Mouse (Mus musculus) gastrocnemius, postnatal 10 days (tissue): ENCODE results near the gene Cd177. TPM values are rescaled to one million over a fixed set of nuclear protein-coding genes. Genes with fewer than 3 reads are reported as not detected.
A peak's percentile ranks its signal among the peaks of the same experiment; 100 is the strongest.
"Not testable (repeated sequence)": the region's sequence is repeated elsewhere in the genome, so short reads cannot be mapped to it uniquely, and the experiment has no call there.

Experiments used
- DNase-seq: peaks from one replicate; pipeline ENCODE4 v3.0.0; 2021; ENCODE audit warnings: mixed read lengths
- long read RNA-seq, 2 experiments: library from polyadenylated mRNA; stranded (forward); transcript quantifications; one replicate each; pipeline ENCODE4 v2.0.0; 2021
- total RNA-seq, 2 experiments: library from RNA; stranded (reverse); gene quantifications; 2 replicates each; pipeline ENCODE4 v1.2.3; 2021

The Cd177 gene
- under 1 TPM in 1 of 2 experiments, not detected in 1; 0.77 TPM for total RNA-seq
- long read RNA-seq, experiment 1, partial matches to known transcripts, result 0 of 3 reads
- long read RNA-seq, experiment 1, other reads (novel, unspliced or antisense), result 1 of 3 reads
- long read RNA-seq, experiment 2, result 0 reads

DNA sequence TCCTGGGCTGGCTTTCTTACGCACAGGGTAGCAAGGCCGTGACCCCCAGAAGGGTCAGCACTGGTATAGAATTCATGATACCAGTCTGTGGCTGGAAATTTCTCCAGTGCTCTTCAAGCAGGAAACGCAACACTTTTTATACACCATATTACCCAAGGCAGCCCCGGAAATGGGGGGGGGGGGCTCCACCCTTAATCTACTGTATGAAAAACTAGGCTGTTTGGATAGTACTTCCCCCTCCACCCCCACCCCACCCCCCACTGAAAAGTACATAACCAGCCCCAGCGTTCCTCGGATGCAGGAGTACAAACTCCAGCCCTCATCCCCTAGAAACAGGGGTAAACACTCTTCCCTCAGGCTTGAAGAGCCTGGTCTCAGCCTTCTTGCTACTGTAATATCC lies at the start of gene Cd177:
Cd177 (minus strand) TSS at position 101 of the 400 bp plus-strand sequence.
- no peak for DNase-seq

DNA sequence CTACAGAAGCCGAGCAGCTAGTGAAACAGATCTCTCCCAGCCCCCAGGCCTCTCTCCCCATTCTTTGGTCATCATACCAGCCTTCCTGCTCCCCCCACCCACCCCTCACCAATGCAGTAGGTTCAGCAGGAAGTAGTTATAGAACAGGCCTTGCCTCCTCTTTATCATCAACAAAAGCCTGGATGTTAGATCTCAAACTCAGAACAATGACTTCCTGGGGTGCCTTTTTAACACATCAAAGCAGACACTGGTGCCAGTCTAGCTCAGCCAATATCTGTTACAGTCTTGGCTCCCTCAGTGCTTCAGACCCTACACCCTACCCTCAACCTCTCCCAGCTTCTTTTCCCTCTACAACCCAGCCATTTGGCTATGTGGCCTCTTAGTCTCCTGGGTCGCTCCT lies 48.9 kb upstream of the Cd177 start:
- no peak for DNase-seq

DNA sequence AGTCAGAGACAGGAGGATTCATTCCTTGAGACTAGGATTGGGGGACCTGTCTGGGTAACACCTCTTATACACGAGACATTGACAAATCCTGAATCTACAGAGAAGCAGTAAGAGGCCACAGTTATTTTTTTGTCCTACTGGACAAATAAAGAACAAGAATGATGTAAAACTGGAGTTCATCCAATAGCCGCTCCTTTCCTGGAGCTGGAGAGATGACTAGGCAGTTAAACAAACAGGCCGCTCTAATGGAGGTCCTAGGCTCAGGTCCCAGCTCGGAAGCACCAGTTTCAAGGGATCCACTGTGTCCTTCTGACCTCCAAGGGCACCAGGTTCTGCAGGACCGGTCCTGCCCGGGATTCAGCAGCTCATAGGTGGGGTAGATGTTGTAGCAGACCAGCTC lies 44.7 kb upstream of the Cd177 start:
- DNase-seq, result no peak

DNA sequence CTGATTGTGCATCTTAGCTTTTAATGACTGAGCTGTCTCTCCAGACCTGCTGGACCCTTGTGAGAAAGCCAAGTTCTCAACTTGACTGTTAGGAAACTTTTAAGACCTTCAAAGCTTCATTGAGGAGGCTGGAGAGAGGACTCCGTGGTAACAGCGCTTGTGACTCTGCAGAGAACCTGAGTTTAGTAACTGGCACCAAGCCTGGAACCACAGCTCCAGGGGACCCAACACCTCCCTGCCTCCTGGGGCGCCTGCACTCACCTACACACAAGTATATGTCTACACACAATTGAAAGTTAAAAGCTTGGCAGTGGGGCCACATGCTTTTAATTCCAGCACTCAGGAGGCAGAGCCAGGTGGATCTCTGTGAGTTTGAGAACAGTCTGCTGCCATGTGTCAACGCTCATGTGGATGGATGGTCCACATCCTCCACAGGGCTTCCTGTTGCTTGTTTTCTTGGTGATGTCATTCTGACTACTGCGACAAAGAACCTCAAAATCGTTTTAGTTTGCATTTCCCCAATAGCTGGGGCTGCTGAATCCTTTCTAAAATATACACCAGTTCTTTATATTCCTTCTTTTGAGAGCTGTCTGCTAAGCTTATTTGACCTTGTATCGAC lies 42.1 kb upstream of the Cd177 start:
- DNase-seq, result no peak

DNA sequence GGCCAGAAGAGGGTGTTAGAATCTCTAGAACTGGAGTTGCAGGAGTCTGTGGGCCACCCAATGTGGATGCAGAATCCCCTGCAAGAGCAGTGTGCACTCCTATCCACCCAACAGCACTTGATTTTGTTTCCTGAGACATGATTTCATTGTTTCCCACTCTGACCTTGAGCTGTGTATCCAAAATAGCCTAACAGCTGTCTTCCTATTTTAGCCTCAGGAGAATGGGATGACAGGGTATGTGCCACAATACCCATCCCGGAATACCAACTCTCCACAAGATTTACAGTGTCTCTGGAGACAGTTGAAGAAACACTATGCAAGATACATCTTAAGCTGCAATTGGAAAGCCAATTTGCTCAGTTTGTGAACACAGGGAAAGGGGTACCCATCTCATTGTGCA lies 37.8 kb upstream of the Cd177 start:
- no peak for DNase-seq

DNA sequence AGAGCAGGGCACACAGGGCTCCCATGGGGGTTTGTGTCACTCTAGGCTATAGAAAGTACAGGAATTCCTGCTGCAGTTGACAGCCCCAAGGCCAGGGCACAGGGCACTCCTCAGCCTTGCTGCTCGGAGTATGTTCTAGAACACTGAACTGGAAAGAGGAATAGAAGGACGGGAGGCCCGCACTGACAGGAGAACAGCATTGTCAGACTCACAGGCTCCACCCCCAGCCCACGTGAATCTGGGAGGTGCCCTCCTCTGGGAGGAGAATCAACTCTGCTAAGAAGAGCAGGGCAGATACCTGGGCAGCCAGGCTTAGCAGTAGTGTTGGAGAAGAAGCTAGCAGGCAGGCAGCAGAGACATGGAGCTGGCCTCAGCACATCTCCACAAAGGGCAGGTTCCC lies 16.8 kb upstream of the Cd177 start, which contains the start of gene Ceacam10:
Ceacam10 (plus strand) TSS at position 289 of the 400 bp plus-strand sequence.
- not testable (repeated sequence) for DNase-seq

DNA sequence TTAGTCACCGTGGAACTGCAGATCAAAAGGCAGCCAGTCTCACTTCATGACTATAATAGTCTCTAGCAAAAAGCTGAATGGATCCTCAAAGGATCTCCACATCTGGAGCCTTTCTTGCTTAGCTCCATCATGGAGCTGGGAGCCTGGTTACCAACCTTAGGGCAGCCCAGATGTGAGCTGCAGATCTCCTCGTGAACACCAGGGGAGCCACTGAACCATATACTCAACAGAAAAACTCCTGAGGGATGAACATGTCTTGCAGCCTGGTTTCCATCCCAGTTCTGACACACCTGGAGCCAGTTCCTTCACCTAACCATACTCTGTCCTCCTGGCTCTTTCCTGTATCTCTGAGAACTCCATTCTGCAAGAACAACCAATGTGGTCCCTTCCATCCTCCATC lies 16.0 kb upstream of the Cd177 start:
- DNase-seq, result no peak

DNA sequence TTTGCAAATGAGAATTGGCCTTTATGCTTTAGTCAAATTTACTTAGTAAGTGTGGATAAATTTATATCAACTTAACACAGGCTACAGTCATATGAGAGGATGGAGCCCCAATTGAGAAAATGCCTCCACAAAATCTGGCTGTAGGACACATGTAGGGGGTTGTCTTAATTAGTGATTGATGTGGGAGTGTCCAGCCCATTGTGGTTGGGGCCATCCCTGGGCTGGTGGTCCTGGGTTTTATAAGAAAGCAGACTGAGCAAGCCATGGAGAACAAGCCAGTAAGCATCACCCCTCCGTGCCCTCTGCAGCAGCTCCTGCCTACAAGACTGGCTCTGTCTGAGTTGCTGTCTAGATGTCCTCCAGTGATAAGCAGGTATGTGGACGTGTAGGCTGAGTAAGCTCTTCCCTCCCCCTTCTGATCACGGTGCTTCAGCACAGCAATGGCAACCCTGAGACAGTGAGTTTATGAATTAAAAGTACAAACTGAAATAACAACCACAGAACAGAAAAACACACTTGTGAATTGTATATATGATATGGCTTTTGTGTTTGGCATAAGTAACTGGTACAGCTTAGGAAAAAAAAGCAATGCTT lies 13.9 kb upstream of the Cd177 start:
- DNase-seq, result no peak

DNA sequence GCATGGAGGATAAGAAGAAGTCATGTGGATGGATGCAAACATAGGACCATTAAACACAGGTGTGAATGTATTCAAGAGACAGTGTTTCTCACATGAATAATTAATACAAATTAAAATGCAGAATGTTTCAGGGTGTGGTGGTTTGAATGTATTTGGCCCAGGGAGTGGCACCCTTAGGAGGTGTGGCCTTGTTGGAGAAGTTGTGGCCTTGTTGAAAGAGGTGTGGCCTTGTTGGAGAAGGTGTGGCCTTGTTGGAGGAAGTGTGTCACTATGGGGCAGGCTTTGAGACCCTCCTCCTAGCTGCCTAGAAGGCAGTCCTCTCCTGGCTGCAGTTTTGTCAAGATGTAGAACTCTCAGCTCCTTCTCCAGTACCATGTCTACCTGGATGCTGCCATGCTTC lies 11.2 kb upstream of the Cd177 start:
- no peak for DNase-seq

DNA sequence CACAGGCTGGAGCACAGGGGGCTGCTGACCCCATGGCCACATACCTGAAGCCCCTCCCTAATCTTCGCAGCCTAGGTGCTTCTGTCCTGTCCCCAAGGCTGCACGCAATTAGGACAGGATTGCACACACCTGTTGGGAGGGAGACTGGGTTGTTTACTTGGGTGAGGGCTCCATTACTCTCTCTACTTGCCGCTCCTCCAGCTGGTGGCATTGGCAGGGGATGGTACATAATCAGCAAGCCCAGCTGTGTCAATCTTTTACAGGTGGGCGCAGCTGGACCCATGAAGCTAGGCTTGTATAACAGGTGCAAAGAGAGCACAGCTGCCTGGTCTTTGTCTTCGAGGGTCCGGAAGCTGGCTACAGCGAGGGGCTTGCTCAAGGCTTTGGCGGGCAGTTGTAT lies 2.5 kb upstream of the Cd177 start:
- no peak for DNase-seq

DNA sequence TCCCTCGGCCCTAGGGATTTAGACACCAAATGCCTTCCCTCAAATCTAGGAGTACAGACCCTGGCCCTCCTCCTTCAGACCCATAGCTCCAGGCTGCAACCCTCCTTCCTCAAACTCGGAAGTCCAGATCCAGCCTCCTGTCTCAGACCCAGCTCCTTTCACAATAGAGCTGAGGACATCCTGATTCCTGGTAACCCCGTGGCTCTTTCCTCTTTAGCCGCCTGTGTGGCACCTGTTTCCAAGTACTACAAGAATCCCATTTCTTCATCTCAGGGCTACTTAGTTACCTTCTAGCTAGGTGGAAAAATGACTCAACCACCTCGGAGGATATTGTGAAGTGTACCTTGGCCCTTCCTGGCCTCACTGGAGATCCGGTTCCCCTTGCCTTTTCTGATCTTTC lies 1.1 kb upstream of the Cd177 start:
- no peak for DNase-seq

DNA sequence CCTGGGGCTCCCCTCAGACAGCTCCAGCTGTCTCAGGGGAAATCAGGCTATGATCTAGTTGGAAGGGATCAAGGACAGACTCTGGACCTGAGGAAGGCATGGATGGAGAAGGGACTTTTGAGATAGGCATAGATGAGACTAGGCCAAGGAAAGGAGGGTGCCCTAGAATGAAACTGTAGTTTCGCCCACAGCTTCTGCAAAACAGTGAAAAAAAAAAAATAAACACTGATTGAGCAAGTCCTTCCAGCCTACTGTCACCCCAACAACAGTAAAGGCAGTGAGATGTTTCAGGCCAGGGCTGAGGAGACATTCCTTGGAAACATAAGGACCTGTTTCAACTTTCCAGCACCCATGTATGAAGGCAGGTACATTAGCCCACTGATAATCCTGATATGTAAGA lies 1.6 kb downstream of the Cd177 start:
- no peak for DNase-seq

DNA sequence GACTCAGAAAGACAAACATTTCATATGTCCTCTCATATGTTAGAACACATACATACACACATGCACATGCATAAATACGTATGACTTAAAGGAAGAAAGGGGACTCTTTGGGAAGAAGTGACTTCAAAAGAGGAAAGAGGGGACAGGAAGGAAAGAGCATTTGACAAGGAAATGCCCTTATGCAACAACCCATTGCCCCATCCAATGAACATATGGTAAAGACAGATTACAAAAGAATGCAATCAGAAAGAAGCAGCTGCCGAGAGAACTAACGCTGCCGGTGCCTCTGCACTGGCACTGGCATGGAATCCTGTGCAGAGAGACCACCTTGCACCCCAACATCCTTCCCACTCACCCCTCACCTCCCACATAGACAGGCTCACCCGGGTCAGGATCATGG lies 6.6 kb downstream of the Cd177 start:
- DNase-seq, result no peak

DNA sequence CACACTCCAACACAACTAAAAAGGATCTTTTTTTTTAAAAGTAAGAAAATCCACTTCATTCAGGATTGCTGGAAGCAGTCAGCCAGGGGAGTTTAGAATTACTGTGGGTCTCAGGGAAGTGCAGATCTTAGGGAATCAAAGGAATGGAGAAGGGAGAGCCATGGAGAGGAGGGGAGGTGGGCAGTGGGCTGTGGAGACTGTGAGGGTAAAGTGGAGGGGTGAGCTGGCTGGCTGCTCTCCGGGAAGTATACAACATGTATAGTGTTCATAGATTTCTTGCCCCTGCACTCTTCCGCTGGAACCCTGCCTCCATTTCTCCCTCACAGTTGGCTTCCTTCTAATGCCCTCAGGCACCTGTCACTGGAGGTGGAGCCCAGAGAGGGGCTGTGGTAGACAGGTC lies 8.5 kb downstream of the Cd177 start:
- DNase-seq, result no peak

DNA sequence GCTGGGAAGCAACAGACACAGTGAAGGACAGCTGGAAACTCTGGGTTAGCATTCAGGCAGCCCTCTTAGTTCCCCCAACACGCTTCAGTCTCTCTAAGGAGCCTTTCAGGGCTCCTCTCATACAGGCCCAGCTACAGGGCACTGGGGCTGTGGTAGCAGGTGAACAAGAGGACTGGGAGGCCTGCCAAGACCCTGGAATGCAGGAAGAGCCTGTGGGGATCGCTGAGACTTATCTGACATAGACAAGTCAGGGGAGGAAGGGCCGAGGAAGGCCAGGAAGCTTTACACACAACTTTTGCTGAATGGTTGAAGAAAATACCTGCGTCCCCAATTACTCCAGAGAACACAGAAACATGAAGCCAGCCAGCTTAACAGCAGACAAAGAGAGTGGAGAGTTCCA lies 9.4 kb downstream of the Cd177 start:
- no peak for DNase-seq

DNA sequence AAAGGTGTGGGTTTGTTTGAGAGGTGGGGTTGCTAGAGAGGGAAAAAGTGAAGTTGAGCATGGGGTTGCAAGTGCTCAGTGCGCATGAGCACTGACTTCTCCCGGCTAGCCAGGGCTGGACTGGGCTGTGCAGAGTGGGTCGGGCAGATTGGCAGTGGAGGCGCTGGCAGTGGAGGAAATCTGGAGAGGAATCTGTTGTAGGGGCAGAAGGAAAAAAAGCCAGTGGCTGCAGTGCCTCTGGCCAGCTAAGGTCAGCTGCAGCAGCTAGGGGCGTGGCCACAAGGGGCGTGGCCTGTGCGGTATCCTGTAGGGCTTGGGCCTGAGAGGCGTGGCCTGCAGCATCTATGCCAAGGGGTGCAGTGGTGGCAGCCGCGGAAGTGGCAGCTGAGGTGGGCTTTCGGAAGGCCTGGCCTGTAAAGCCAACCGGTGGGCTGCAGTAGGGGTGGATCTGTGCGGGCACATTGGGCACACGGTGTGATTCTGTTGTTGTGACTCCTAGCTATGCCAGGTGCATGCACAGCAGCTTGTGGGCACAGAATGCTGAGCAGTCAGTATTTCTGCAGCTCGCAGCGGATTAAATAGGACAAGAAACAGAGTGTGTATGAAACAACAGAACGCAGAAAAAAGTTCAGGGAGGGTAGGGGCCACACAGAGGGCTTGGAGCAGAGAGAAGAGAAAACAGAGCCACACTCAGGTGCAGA lies 24.0 kb downstream of the Cd177 start:
- peak; percentile 30 for DNase-seq

DNA sequence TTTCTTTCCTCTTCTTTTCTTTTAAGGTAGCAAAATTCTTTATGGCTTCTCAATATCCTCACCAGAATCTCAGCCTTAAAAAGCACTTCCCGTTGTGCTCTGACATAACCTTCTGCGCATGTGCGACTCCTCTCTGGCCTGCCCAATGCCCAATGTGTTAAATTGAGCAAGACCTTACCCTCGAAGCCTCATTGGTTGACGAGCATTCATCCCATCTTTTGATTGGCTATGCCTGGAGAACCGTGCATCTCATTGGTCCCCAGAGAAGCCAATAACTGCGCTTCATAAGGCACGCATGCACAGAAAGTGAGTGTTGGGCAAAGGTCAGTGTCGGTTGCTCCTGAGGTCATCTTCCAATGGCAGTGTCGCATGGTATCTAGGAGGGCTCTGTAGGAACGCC lies 33.3 kb downstream of the Cd177 start, which contains the start of gene Gm4763:
Gm4763 (minus strand) TSS at position 101 of the 400 bp plus-strand sequence.
- DNase-seq, result not testable (repeated sequence)

DNA sequence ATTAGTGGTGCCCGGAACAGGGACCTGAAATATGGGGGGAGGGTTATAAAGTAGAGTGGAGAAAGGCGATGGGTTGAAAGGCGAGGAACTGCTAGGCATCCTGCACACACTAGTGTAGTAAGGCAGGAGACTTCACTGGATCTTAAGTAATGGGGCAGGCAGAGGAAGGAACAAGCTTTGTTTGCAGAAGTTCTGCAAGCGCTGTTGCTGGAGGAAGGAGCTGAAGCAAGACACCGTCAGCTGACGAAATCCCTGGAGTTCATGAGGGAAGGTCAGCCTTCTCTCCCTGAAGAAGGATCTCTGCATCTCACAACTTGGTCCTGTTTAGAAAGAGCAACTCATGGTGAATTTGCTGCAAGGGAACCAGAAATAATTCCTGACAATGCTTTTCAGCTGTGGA lies 45.1 kb downstream of the Cd177 start:
- DNase-seq, result no peak

DNA sequence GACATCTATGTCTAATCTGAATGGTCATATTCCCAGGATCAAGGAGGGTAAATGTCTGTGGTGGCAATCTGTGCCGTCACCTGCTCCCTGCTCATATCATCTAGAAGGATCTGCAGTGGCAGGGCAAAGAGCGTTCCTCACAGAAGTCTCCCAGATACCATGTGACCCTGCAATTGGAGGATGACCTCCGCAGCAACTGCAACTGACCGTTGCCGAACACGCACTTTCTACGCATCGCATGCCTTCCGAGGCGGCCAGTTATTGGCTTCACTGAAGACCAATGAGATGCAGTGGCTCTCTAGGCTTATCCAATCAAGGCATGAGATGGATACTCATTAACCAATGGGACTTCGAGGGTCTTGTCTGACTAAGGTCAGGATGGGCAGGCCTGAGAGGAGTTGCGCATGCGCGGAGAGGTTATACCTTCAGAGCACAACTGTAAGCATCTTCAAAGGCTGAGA lies 51.2 kb downstream of the Cd177 start, which contains the start of gene BC049730:
BC049730 (plus strand) TSS at position 411 of the 461 bp plus-strand sequence.
- DNase-seq, result no peak

DNA sequence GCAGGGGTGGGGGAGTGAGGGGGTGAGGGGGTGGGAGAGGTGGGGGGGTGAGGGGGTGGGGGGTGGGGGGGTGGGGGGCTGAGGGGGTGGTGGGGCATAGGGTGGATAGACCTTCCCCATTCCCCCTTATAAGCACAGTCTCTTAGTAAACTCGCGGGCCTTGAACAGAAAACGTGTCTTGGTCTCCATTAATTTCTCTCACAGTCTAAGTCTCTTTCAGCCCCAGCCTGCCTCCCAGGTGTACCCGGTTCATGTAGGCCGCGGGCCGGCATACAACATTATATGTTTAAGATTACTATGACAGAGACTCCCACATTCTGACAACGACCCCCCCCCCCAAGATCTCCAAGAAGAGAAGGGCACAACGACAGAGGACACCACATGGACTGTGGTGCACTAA lies 57.3 kb downstream of the Cd177 start:
- DNase-seq, result not testable (repeated sequence)

DNA sequence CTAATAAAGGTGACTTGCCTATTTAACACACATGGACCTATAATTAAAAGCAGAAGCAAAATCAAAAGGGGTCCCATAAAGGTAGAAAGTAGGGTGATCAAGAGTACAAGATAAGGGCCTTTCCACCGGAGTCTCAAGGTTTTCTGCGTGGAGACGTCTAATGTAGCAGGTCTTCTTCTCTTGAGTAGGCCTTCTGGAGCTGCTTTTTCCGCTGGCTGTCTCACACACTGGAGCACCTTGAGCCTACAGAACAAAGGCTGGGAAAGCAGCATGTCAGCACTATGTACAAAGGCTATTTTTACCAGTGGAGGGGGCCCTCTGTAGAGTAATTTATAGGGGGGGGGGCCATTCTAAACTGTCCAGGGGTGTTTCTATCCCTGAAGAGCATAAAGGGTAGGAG lies 62.2 kb downstream of the Cd177 start:
- not testable (repeated sequence) for DNase-seq
